Mouse (Mus musculus): ENCODE results near the gene Ugt1a6a. TPM values are rescaled to one million over a fixed set of nuclear protein-coding genes. Genes with fewer than 3 reads are reported as not detected.
"Not testable (repeated sequence)": the region's sequence is repeated elsewhere in the genome, so short reads cannot be mapped to it uniquely, and the experiment has no call there.

Ugt1a6a gene
- total RNA-seq, 1 experiment from 2014 or later = 14.7 TPM

- ATAC-seq (ENCODE audit: extremely low read depth, insufficient number of reproducible peaks, low FRiP score, poor library complexity, severe bottlenecking) = no peak
These were observed 89.6 kb downstream of the Ugt1a6a start for GRCm38 (mm10) chr1:88224029-88224776.

GRCm38 (mm10) chr1:88225301-88225700, 90.7 kb downstream of the Ugt1a6a start:
- ATAC-seq (ENCODE audit: extremely low read depth, insufficient number of reproducible peaks, low FRiP score, poor library complexity, severe bottlenecking) = not testable (repeated sequence)

- ATAC-seq (ENCODE audit: extremely low read depth, insufficient number of reproducible peaks, low FRiP score, poor library complexity, severe bottlenecking) = no peak
These were observed 91.1 kb downstream of the Ugt1a6a start for GRCm38 (mm10) chr1:88225741-88226140.

- peak; percentile 21 for ATAC-seq (ENCODE audit: extremely low read depth, insufficient number of reproducible peaks, low FRiP score, poor library complexity, severe bottlenecking)
These were observed 92.2 kb downstream of the Ugt1a6a start, which contains the start of gene Mroh2a for GRCm38 (mm10) chr1:88226670-88227379. Mroh2a (plus strand) TSS chr1:88226986.

GRCm38 (mm10) chr1:88227482-88227881, 92.9 kb downstream of the Ugt1a6a start:
- ATAC-seq (ENCODE audit: extremely low read depth, insufficient number of reproducible peaks, low FRiP score, poor library complexity, severe bottlenecking) = no peak

- ATAC-seq (ENCODE audit: extremely low read depth, insufficient number of reproducible peaks, low FRiP score, poor library complexity, severe bottlenecking) = no peak
These were observed 93.5 kb downstream of the Ugt1a6a start for GRCm38 (mm10) chr1:88228121-88228520.

- no peak for ATAC-seq (ENCODE audit: extremely low read depth, insufficient number of reproducible peaks, low FRiP score, poor library complexity, severe bottlenecking)
These were observed 95.0 kb downstream of the Ugt1a6a start for GRCm38 (mm10) chr1:88229566-88229965.

GRCm38 (mm10) chr1:88229986-88230385, 95.4 kb downstream of the Ugt1a6a start:
- ATAC-seq (ENCODE audit: extremely low read depth, insufficient number of reproducible peaks, low FRiP score, poor library complexity, severe bottlenecking) = no peak

GRCm38 (mm10) chr1:88230421-88230820, 95.8 kb downstream of the Ugt1a6a start:
- no peak for ATAC-seq (ENCODE audit: extremely low read depth, insufficient number of reproducible peaks, low FRiP score, poor library complexity, severe bottlenecking)

GRCm38 (mm10) chr1:88230981-88231802, 96.6 kb downstream of the Ugt1a6a start:
- no peak for ATAC-seq (ENCODE audit: extremely low read depth, insufficient number of reproducible peaks, low FRiP score, poor library complexity, severe bottlenecking)

- ATAC-seq (ENCODE audit: extremely low read depth, insufficient number of reproducible peaks, low FRiP score, poor library complexity, severe bottlenecking) = no peak
These were observed 97.3 kb downstream of the Ugt1a6a start for GRCm38 (mm10) chr1:88231803-88232499.

GRCm38 (mm10) chr1:88232664-88233380, 98.2 kb downstream of the Ugt1a6a start:
- ATAC-seq (ENCODE audit: extremely low read depth, insufficient number of reproducible peaks, low FRiP score, poor library complexity, severe bottlenecking) = no peak

GRCm38 (mm10) chr1:88233421-88234247, 99.0 kb downstream of the Ugt1a6a start:
- ATAC-seq (ENCODE audit: extremely low read depth, insufficient number of reproducible peaks, low FRiP score, poor library complexity, severe bottlenecking) = no peak

GRCm38 (mm10) chr1:88234248-88234610, 99.6 kb downstream of the Ugt1a6a start:
- no peak for ATAC-seq (ENCODE audit: extremely low read depth, insufficient number of reproducible peaks, low FRiP score, poor library complexity, severe bottlenecking)

- no peak for ATAC-seq (ENCODE audit: extremely low read depth, insufficient number of reproducible peaks, low FRiP score, poor library complexity, severe bottlenecking)
These were observed 100.0 kb downstream of the Ugt1a6a start for GRCm38 (mm10) chr1:88234646-88235045.

GRCm38 (mm10) chr1:88235046-88235893, 100.7 kb downstream of the Ugt1a6a start:
- ATAC-seq (ENCODE audit: extremely low read depth, insufficient number of reproducible peaks, low FRiP score, poor library complexity, severe bottlenecking) = no peak
